Mouse (Mus musculus): ENCODE data around the gene Tmem168. TPM values are rescaled to one million over a fixed set of nuclear protein-coding genes. Genes with fewer than 3 reads are reported as not detected.

Gene Tmem168
- polyA plus RNA-seq, 1 experiment, result 12.0 TPM

DNA sequence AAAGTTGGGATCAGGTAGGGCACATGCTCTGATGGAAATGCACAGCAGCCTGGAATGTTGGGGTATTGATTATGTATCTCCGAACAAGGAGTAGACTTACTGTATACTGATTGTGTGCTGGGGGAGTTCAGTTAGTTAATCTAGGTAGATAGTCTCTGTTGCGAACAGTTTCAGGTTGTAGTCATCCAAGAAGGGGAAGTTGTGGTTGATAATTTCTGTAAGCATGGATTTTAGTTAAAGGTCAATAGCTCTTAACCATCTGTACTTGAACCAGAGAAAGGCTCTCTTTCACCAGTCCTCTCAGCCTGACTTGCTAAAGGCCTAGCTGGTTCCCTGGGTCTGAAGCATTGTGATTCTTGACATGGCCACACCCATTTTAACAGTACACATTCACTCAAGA lies 3.0 kb upstream of the Tmem168 start:
- no peak for TF ChIP-seq CTCF (IDR thresholded peaks at IDR 0.05; ENCODE audit: borderline replicate concordance, extremely low read depth, insufficient read depth, insufficient read length)
- no peak for TF ChIP-seq POLR2A (IDR thresholded peaks at IDR 0.05; ENCODE audit: borderline replicate concordance, extremely low read depth, insufficient read depth, insufficient read length, poor library complexity, severe bottlenecking)

DNA sequence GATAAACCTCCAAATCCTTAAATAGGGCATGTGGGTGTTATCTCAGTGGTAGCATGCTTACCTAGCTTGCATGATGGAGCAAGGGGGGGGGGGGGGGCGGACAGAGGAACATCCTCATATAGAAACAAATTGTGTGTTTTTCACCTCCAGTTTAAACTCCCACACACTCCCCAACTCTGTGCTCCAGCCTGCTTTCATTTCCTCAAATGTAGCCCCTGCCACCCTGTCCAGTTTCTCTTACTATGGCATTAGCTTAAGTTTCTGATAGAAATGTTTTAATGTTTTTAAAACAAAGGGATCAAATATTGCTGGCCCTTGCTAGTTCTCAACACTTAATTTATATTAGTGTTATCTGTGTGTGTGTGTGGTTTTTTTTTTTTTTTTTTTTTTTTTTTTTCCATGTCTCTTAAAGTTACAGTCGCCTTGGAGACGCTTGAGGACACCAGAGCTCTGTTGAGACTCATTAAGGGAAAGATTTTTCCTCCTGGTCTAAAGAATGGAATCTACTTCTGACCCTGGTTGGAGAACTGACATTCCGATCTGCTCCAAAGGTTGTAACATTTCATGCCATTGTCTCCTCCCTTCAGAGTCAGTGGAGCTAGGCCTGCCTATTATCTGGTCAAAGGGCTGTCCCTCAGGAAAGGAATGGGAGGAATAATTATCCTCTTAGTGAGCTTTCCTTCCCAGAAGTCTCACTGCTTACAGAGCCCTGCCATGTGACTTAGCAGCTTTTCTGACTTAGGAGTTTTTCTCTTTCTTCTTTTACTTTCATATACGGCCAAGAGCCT lies 1.6 kb upstream of the Tmem168 start:
- TF ChIP-seq POLR2A (IDR thresholded peaks at IDR 0.05; ENCODE audit: borderline replicate concordance, extremely low read depth, insufficient read depth, insufficient read length, poor library complexity, severe bottlenecking), result no peak
- no peak for TF ChIP-seq CTCF (IDR thresholded peaks at IDR 0.05; ENCODE audit: borderline replicate concordance, extremely low read depth, insufficient read depth, insufficient read length)
- no peak for DNase-seq (ENCODE audit: low read depth)

More for the DNA sequence above, 3.0 kb upstream of the Tmem168 start:
- DNase-seq (ENCODE audit: low read depth), result no peak

DNA sequence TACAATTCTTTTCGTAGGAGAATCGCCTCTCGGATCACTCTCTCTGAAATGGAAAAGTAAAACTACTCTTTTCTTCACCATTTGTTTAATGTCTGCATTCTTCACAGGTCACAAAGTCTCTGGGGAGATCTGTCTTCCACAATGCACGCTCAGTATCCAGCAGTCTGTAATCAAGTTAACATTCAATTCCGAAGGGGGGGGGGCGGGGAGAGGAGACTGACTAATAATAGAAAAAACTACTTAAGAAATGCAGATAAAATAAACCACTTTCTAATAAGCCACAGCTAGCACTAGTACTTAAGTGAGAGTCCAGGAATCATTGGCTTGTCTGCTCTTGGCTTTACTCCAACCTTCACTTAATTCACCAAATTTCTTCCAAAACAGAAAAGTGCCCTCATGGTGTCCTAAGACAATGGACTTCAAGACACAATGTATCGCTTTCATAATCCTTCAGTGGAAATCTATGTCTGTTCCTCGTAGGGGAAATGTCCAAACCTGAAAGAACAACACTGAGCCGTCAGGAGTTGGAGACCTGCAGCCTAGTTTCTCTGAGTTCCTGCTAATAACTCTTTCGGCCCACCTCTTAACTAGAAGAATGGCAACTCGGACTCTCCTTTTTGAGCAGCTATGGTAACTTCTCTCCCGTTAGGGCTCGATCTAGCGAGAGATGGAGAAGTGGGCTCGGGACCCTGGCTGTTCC lies 829 bp downstream of the Tmem168 start:
- no peak for DNase-seq (ENCODE audit: low read depth)
- TF ChIP-seq CTCF (IDR thresholded peaks at IDR 0.05; ENCODE audit: borderline replicate concordance, extremely low read depth, insufficient read depth, insufficient read length) (no peak), POLR2A (IDR thresholded peaks at IDR 0.05; ENCODE audit: borderline replicate concordance, extremely low read depth, insufficient read depth, insufficient read length, poor library complexity, severe bottlenecking) (no peak)

DNA sequence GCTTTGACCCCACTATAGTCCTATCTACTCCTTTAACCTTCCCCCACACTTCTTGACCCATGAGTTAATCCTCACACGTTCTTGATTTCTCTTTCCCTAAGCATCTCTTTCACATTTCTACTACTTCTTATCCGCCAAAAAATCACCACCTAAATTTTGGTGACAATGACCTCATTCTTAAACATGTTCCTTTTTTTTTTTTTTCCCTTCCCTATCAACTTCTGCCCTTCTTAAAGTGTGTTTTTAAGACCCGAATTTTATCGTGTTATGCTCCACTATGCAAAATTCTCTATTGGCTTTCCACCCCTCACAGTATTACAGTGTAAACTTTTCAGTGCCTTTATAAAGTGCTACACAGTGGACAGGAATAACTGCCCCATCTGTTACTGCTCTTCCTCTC lies 1.5 kb downstream of the Tmem168 start:
- DNase-seq (ENCODE audit: low read depth), result no peak
- TF ChIP-seq CTCF (IDR thresholded peaks at IDR 0.05; ENCODE audit: borderline replicate concordance, extremely low read depth, insufficient read depth, insufficient read length) (no peak), POLR2A (IDR thresholded peaks at IDR 0.05; ENCODE audit: borderline replicate concordance, extremely low read depth, insufficient read depth, insufficient read length, poor library complexity, severe bottlenecking) (no peak)

DNA sequence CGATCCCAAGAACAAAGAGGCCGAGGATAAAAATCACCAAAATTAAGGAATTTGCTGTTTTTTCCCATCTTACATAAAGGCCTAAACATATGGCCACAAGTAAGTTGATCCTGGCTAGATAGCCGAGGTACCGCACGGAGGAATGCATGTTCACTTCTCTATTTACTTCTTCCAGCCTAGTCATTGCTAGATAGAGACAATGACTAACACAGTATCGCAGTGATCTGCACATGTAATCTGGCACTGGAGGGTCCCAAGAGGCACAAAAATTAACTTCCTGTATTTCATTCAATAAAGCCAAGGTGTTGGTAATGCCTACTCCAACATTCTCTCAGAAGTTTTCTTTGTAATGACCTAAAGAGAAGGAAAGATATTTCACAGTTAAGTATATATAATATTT lies 4.8 kb downstream of the Tmem168 start:
- DNase-seq (ENCODE audit: low read depth), result no peak
- TF ChIP-seq CTCF (IDR thresholded peaks at IDR 0.05; ENCODE audit: borderline replicate concordance, extremely low read depth, insufficient read depth, insufficient read length) (no peak), POLR2A (IDR thresholded peaks at IDR 0.05; ENCODE audit: borderline replicate concordance, extremely low read depth, insufficient read depth, insufficient read length, poor library complexity, severe bottlenecking) (no peak)

DNA sequence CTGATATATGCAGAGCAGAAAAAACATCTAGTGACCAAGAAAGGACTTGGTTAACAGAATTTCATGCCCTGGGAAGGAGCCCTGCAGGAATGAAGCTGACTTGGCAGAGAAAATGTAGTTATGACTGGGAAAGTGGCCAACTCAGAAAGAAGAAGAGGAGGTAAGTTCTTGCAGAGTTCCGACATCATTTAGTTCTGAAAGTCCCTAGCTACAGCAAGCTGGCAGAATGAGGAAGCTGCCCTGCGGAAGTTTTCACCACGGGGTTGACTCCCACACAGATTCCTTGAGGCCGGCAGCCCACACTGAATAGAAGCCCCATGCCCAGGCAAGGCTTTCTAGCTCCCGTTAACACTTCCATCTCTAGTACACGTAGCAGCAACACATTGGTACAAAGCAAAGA lies 6.3 kb downstream of the Tmem168 start:
- peak; percentile 25 for DNase-seq (ENCODE audit: low read depth)

DNA sequence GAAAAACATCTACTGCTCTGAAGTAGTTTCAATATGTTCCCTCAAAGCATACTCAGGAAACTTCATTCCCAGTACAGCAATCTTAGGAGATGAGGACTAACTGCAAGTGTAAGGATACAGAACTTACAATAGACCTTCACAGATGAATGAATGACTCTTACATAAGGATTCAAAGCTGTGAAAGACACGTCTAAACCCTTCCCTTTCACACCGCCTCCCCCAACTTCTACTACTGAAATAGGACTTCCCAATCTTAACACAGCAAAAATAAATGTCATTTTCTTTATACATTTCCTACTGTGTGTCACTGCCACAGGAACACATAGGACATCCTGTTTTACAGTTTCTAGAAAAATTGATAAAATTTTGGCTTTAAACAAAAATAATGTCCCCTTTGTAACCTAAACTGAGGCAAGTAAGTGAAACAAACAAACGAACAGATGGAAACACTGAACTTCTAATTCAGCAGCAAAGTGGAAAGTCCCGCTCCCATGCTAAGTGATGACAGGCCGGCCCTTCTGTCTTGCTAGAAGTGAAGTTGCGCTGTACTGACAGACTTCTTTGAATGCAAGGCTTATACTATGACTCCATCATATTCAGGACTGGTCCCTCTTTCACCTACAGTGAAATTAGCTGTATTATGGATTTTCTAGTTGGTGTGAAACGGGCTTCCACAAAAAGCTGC lies 9.5 kb downstream of the Tmem168 start:
- TF ChIP-seq CTCF (IDR thresholded peaks at IDR 0.05; ENCODE audit: borderline replicate concordance, extremely low read depth, insufficient read depth, insufficient read length), result no peak
- no peak for TF ChIP-seq POLR2A (IDR thresholded peaks at IDR 0.05; ENCODE audit: borderline replicate concordance, extremely low read depth, insufficient read depth, insufficient read length, poor library complexity, severe bottlenecking)
- no peak for DNase-seq (ENCODE audit: low read depth)

More for the DNA sequence above, 6.3 kb downstream of the Tmem168 start:
- no peak for TF ChIP-seq CTCF (IDR thresholded peaks at IDR 0.05; ENCODE audit: borderline replicate concordance, extremely low read depth, insufficient read depth, insufficient read length)

DNA sequence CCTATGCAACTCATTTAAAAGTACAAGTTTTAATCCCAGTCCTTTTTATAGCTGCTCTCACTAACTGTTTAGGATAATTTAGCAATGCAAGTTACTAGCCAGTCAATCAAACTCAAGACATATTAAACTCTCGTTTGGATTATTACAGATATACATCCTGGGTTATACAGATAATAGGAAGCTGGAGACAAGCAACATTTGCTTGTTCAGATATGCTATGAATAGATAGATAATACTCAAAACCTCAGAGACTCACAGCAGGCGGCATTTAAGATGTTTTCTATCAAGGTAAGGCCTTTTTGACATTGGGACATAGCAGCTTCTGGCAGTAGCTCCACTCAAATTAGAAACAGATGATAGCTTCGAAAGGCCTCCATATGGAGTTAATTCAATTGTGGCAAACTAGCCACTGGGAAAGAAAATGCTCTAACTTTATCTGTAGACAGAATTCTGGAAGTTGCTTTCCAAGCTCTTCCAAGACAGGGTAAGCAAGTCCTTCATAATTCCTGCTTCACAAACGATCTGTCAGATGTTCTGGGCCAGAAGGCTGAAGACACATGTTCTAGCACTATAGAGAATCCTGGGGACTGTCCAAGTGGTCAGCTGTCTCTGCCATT lies 15.1 kb downstream of the Tmem168 start:
- no peak for TF ChIP-seq POLR2A (IDR thresholded peaks at IDR 0.05; ENCODE audit: borderline replicate concordance, extremely low read depth, insufficient read depth, insufficient read length, poor library complexity, severe bottlenecking)
- no peak for TF ChIP-seq CTCF (IDR thresholded peaks at IDR 0.05; ENCODE audit: borderline replicate concordance, extremely low read depth, insufficient read depth, insufficient read length)
- no peak for DNase-seq (ENCODE audit: low read depth)

DNA sequence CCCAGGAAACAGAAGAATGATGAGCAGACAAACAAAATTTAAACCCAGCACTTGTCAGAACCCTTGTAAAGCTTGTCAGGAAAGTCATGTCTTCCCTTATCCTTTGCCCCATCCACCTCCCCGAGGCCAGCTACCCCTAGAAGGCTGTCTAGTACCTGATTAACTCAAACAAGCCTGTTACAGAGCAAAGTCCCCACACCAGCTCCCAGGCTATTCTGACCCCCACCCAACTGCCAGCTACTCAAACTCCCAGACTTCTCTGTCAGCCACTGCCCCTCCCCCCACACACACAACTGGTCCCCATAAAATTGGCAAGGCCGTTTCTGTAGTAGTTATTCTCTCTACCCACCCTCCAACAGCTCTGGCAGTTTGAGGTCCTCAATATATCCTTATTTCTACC lies 21.3 kb downstream of the Tmem168 start:
- no peak for TF ChIP-seq POLR2A (IDR thresholded peaks at IDR 0.05; ENCODE audit: borderline replicate concordance, extremely low read depth, insufficient read depth, insufficient read length, poor library complexity, severe bottlenecking)
- no peak for TF ChIP-seq CTCF (IDR thresholded peaks at IDR 0.05; ENCODE audit: borderline replicate concordance, extremely low read depth, insufficient read depth, insufficient read length)
- no peak for DNase-seq (ENCODE audit: low read depth)

DNA sequence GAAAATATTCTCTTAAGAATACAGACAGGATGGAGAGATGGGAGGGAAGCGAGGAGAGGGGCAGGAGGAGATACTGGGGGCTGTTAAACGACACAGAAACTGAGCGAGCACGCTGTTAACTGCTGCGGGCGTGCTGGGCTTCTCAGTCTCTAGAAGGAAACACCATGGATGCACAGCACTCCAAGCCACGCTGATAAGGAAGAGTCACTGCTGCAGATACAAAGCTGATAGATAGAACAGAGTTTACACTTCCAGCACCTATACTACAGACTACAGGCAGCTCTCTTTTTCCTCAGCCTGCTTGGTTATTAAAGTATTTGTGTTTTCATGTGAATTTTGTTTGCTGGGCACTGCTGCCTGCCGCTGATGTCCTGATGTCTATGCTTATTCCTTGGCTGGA lies 21.7 kb downstream of the Tmem168 start:
- TF ChIP-seq CTCF (IDR thresholded peaks at IDR 0.05; ENCODE audit: borderline replicate concordance, extremely low read depth, insufficient read depth, insufficient read length), result no peak
- no peak for TF ChIP-seq POLR2A (IDR thresholded peaks at IDR 0.05; ENCODE audit: borderline replicate concordance, extremely low read depth, insufficient read depth, insufficient read length, poor library complexity, severe bottlenecking)
- no peak for DNase-seq (ENCODE audit: low read depth)

DNA sequence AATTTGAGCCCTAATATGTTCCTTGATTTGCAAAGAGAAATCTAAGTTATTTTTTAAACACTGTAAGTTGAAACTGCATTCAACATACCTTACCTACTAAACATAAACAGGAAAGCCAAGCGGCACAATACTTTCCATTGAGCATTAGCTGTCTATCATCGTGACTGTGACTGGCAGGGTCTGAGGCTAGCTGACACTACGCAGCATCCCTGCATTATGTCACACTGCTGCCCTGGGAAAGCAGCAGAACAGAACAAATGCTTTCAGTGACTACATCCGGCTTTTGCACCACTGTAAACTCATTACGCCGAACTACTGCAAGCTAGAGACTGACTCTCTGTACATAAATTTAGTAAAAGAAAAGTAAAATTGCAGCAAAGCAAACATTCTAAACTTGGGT lies 23.1 kb downstream of the Tmem168 start:
- TF ChIP-seq POLR2A (IDR thresholded peaks at IDR 0.05; ENCODE audit: borderline replicate concordance, extremely low read depth, insufficient read depth, insufficient read length, poor library complexity, severe bottlenecking) (no peak), CTCF (IDR thresholded peaks at IDR 0.05; ENCODE audit: borderline replicate concordance, extremely low read depth, insufficient read depth, insufficient read length) (no peak)
- DNase-seq (ENCODE audit: low read depth), result no peak

All from brain, embryonic 14.5 days (tissue).